Mouse (Mus musculus) heart, embryonic 11.5 days (tissue): ENCODE data around the gene Akirin1. TPM values are rescaled to one million over a fixed set of nuclear protein-coding genes. Genes with fewer than 3 reads are reported as not detected.

Experiments
- ATAC-seq: fragments of 200-750 bp; cut with Nextera tagmentation; replicated peaks from 2 replicates; pipeline ENCODE4 v1.8.0; 2017; ENCODE audit warnings: moderate library complexity; ENCODE audit not compliant: insufficient number of reproducible peaks, low FRiP score, low TSS enrichment
- H3K27ac ChIP-seq: fragments of 300-500 bp; sonication (generic); 2 replicates; pipeline ENCODE4 v1.5.1; 2014; ENCODE audit warnings: mild to moderate bottlenecking, low read depth, low read length
- H3K27me3 ChIP-seq: fragments of 300-500 bp; sonication (generic); 2 replicates; pipeline ENCODE4 v1.6.1; 2014; ENCODE audit warnings: mild to moderate bottlenecking, low read length, mixed read lengths; ENCODE audit not compliant: control insufficient read depth, insufficient read depth
- H3K36me3 ChIP-seq: fragments of 300-500 bp; sonication (generic); 2 replicates; pipeline ENCODE4 v1.6.1; 2014; ENCODE audit warnings: mild to moderate bottlenecking, low read length, moderate library complexity, mixed read lengths; ENCODE audit not compliant: control insufficient read depth, insufficient read depth
- H3K4me1 ChIP-seq: fragments of 300-500 bp; sonication (generic); 2 replicates; pipeline ENCODE4 v1.6.1; 2014; ENCODE audit warnings: low read length; ENCODE audit not compliant: control insufficient read depth, insufficient read depth
- H3K4me2 ChIP-seq: fragments of 300-500 bp; sonication (generic); 2 replicates; pipeline ENCODE4 v1.6.1; 2014; ENCODE audit warnings: mild to moderate bottlenecking, moderate library complexity
- H3K4me3 ChIP-seq: fragments of 300-500 bp; sonication (generic); 2 replicates; pipeline ENCODE4 v1.5.1; 2014; ENCODE audit warnings: low read depth, low read length
- H3K9ac ChIP-seq: fragments of 300-500 bp; sonication (generic); 2 replicates; pipeline ENCODE4 v1.6.1; 2014; ENCODE audit warnings: mild to moderate bottlenecking, low read depth, low read length, moderate library complexity
- H3K9me3 ChIP-seq: fragments of 300-500 bp; sonication (generic); replicated peaks from 2 replicates; pipeline ENCODE4 v1.6.1; 2016; ENCODE audit warnings: low read length; ENCODE audit not compliant: control insufficient read depth
- WGBS: fragments of 180-500 bp; shearing (Covaris S2); extraction: QIAGEN DNeasy Blood & Tissue Kit; methylation state at CpG from one replicate; pipeline ENCODE4 v1.1.7; 2014; ENCODE audit not compliant: insufficient replicate concordance; 5-methylcytosine and 5-hydroxymethylcytosine counted together
- polyA plus RNA-seq: library from polyadenylated mRNA; unstranded; fragments of >200 nt; fragmentation: Nextera tagmentation; extraction: Ambion mirVana; gene quantifications from 2 replicates; pipeline ENCODE4 v1.2.1, GENCODE M21; 2014

Gene Akirin1
- polyA plus RNA-seq, 1 experiment from 2014 or later = 65.8 TPM

DNA sequence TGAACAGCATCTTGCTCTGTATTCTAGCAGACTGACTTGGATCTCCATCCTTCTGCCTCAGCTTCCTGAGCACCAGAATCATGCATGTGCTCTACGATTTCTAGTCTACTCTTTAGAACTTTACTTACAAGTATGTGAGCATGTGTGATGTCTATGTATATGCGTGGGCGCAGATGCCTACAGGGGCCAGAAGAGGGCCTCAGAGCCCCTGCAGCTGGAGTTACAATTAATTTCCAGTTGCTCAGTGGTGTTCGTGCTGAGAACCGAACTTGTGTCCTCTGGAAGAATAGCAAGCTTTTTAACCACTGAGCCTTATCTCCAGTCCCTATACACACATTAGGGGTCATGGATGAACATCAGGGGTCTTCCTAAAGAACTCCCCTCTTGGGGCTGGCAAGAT, 42.8 kb downstream of the Akirin1 start:
- Histone ChIP-seq H3K4me3 (no peak overlapping the region), H3K4me1 (no peaks in the 10 kb centered on the region), H3K9ac (no peak overlapping the region), H3K4me2 (no peak overlapping the region), H3K9me3 (no peaks in the 10 kb centered on the region), H3K27me3 (no peaks in the 10 kb centered on the region), H3K27ac (no peak overlapping the region), H3K36me3 (peaks cover 3% of the 10 kb centered on the region; the same call in 1 of the 2 replicates)
- no peak for ATAC-seq
- 90% methylated on average over 5 of the region's 5 CpGs for WGBS

- 93% methylated on average over 2 of the region's 2 CpGs for WGBS
- no peak for ATAC-seq
These were observed 44.8 kb downstream of the Akirin1 start for GRCm38 (mm10) chr4:123705340-123705739.

DNA sequence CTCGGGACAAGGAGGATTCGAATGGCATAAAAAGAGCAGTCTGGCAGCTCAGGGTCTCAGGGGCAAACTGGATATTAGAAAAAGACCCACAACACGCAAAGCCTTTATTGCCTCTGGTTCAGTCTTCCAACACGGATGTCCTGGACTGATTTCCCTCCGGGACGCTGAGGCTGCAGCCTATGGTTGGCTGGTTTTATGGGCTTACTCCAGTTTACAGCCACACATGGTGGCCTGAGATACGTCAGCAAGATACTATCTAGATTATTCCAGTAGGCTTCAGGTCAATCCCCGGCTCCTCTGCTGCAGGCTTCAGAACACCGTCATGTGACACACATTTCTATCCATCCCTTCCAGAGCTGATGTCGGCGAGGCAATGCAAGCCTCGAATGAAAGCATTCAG, 56.8 kb downstream of the Akirin1 start:
- WGBS = 83% methylated on average over 12 of the region's 12 CpGs
- Histone ChIP-seq H3K4me3 (no peak overlapping the region), H3K9me3 (no peaks in the 10 kb centered on the region), H3K27ac (no peak overlapping the region), H3K4me2 (no peak overlapping the region), H3K36me3 (no peaks in the 10 kb centered on the region), H3K4me1 (no peaks in the 10 kb centered on the region), H3K27me3 (no peaks in the 10 kb centered on the region), H3K9ac (no peak overlapping the region)
- ATAC-seq = no peak

More at GRCm38 (mm10) chr4:123705340-123705739, 44.8 kb downstream of the Akirin1 start:
- H3K4me1 ChIP-seq = no peaks in the 10 kb centered on the region
- H3K36me3 ChIP-seq = no peaks in the 10 kb centered on the region
- no peak overlapping the region for H3K27ac ChIP-seq
- no peak overlapping the region for H3K4me2 ChIP-seq
- no peaks in the 10 kb centered on the region for H3K9me3 ChIP-seq
- no peaks in the 10 kb centered on the region for H3K27me3 ChIP-seq
- H3K4me3 ChIP-seq = no peak overlapping the region
- no peak overlapping the region for H3K9ac ChIP-seq

DNA sequence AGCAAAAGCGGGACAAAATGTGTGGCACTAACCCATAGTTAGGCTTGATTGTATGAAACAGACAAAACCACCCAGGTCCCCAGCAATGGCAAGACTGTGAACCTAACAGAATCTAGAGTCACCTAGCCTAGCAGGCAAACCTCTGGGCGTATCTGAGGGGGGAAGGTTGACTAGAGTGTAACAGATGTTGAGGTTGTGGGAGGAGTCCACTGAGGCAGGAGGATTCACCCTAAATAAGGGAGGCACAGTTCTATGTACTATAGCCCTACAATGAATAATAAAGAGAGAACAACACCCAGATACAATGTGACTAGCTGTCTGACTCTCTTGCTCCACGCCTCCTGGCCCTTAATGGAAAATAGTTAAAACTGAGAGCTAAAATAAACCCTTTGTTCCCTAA, 58.1 kb downstream of the Akirin1 start:
- Histone ChIP-seq H3K4me3 (no peak overlapping the region), H3K9ac (no peak overlapping the region), H3K36me3 (no peaks in the 10 kb centered on the region), H3K4me1 (no peaks in the 10 kb centered on the region), H3K4me2 (no peak overlapping the region), H3K27me3 (no peaks in the 10 kb centered on the region), H3K27ac (no peak overlapping the region), H3K9me3 (no peaks in the 10 kb centered on the region)
- 78% methylated on average over 3 of the region's 3 CpGs for WGBS
- ATAC-seq = no peak

GRCm38 (mm10) chr4:123690311-123690710, 59.8 kb downstream of the Akirin1 start:
- H3K4me3 ChIP-seq = no peak overlapping the region
- H3K9me3 ChIP-seq = no peaks in the 10 kb centered on the region
- peaks cover 13% of the 10 kb centered on the region for H3K4me1 ChIP-seq
- ATAC-seq = no peak
- H3K4me2 ChIP-seq = no peak overlapping the region
- H3K27me3 ChIP-seq = peaks cover 9% of the 10 kb centered on the region; the same call in 1 of the 2 replicates
- H3K36me3 ChIP-seq = no peaks in the 10 kb centered on the region
- no peak overlapping the region for H3K27ac ChIP-seq
- no peak overlapping the region for H3K9ac ChIP-seq
- 77% methylated on average over 10 of the region's 10 CpGs for WGBS

- H3K27ac ChIP-seq = peak overlapping the region; percentile 29; the same call in 1 of the 2 replicates
- no peaks in the 10 kb centered on the region for H3K9me3 ChIP-seq
- WGBS = under 1% methylated on average over 45 of the region's 89 CpGs
- ATAC-seq = peak; percentile 45
- H3K4me3 ChIP-seq = peak overlapping the region; percentile 84
- H3K4me1 ChIP-seq = peaks cover 13% of the 10 kb centered on the region
- H3K27me3 ChIP-seq = peaks cover 11% of the 10 kb centered on the region; the same call in 1 of the 2 replicates
- H3K4me2 ChIP-seq = peak overlapping the region; percentile 99
- peak overlapping the region; percentile 80 for H3K9ac ChIP-seq
- no peaks in the 10 kb centered on the region for H3K36me3 ChIP-seq
These were observed 62.9 kb downstream of the Akirin1 start for GRCm38 (mm10) chr4:123687025-123687781.

- peak; percentile 27 for ATAC-seq
- WGBS = under 1% methylated on average over 56 of the region's 56 CpGs
- Histone ChIP-seq H3K4me2 (peak overlapping the region; percentile 99), H3K4me3 (peak overlapping the region; percentile 84), H3K27me3 (peaks cover 11% of the 10 kb centered on the region; the same call in 1 of the 2 replicates), H3K9ac (peak overlapping the region; percentile 80), H3K36me3 (no peaks in the 10 kb centered on the region), H3K27ac (peak overlapping the region; percentile 29; the same call in 1 of the 2 replicates), H3K9me3 (no peaks in the 10 kb centered on the region), H3K4me1 (peaks cover 18% of the 10 kb centered on the region)
These were observed 63.6 kb downstream of the Akirin1 start for GRCm38 (mm10) chr4:123686368-123687024.

GRCm38 (mm10) chr4:123685506-123686242, 64.5 kb downstream of the Akirin1 start:
- Histone ChIP-seq H3K27ac (no peak overlapping the region), H3K9me3 (no peaks in the 10 kb centered on the region), H3K27me3 (peaks cover 11% of the 10 kb centered on the region; the same call in 1 of the 2 replicates), H3K4me3 (peak overlapping the region; percentile 84), H3K36me3 (no peaks in the 10 kb centered on the region), H3K4me1 (peaks cover 25% of the 10 kb centered on the region), H3K9ac (no peak overlapping the region), H3K4me2 (peak overlapping the region; percentile 99)
- no peak for ATAC-seq
- WGBS = 54% methylated on average over 8 of the region's 8 CpGs
